Mouse (Mus musculus) embryonic facial prominence, embryonic 11.5 days (tissue): Measurements from ENCODE around the gene Gm3952. TPM values are rescaled to one million over a fixed set of nuclear protein-coding genes. Genes with fewer than 3 reads are reported as not detected.

ENCODE experiments used
- ATAC-seq: fragments of 200-750 bp; cut with Nextera tagmentation; replicated peaks from 2 replicates; pipeline ENCODE4 v1.8.0; 2017; ENCODE audit warnings: low read depth; ENCODE audit not compliant: insufficient number of reproducible peaks, low FRiP score, low TSS enrichment
- DNase-seq: peaks from one replicate; pipeline ENCODE4 v3.0.0-alpha.2; 2015; ENCODE audit warnings: low spot score
- H3K27ac ChIP-seq: fragments of 300-500 bp; sonication (generic); replicated peaks from 2 replicates; pipeline ENCODE4 v1.5.1; 2014; ENCODE audit warnings: mild to moderate bottlenecking, low read depth, low read length, control low read depth
- H3K27me3 ChIP-seq: fragments of 300-500 bp; sonication (generic); 2 replicates; pipeline ENCODE4 v1.6.1; 2014; ENCODE audit warnings: mild to moderate bottlenecking, low read length, moderate library complexity, mixed read lengths; ENCODE audit not compliant: control insufficient read depth, insufficient read depth
- H3K36me3 ChIP-seq: fragments of 300-500 bp; sonication (generic); replicated peaks from 2 replicates; pipeline ENCODE4 v1.6.1; 2014; ENCODE audit warnings: low read depth, mild to moderate bottlenecking, low read length, moderate library complexity, mixed read lengths; ENCODE audit not compliant: control insufficient read depth, insufficient read depth
- H3K4me1 ChIP-seq: fragments of 300-500 bp; sonication (generic); 2 replicates; pipeline ENCODE4 v1.6.1; 2014; ENCODE audit warnings: low read length, mixed read lengths; ENCODE audit not compliant: control insufficient read depth, insufficient read depth
- H3K4me2 ChIP-seq: fragments of 300-500 bp; sonication (generic); 2 replicates; pipeline ENCODE4 v1.6.1; 2014; ENCODE audit warnings: low read depth, mild to moderate bottlenecking, control low read depth, low read length, moderate library complexity
- H3K4me3 ChIP-seq: fragments of 300-500 bp; sonication (generic); 2 replicates; pipeline ENCODE4 v1.5.1; 2014; ENCODE audit warnings: low read depth, low read length, control low read depth
- H3K9ac ChIP-seq: fragments of 300-500 bp; sonication (generic); replicated peaks from 2 replicates; pipeline ENCODE4 v1.6.1; 2014; ENCODE audit warnings: mild to moderate bottlenecking, control low read depth, low read length
- H3K9me3 ChIP-seq: fragments of 300-500 bp; sonication (generic); replicated peaks from 2 replicates; pipeline ENCODE4 v1.6.1; 2016; ENCODE audit warnings: mild to moderate bottlenecking, low read length, inconsistent platforms, mixed read lengths; ENCODE audit not compliant: control insufficient read depth
- WGBS: fragments of 180-500 bp; shearing (Covaris S2); extraction: QIAGEN DNeasy Blood & Tissue Kit; methylation state at CpG from one replicate; pipeline ENCODE4 v1.1.7; 2014; 5-methylcytosine and 5-hydroxymethylcytosine counted together
- polyA plus RNA-seq: library from polyadenylated mRNA; unstranded; fragments of >200 nt; fragmentation: Nextera tagmentation; extraction: Ambion mirVana; gene quantifications from 2 replicates; pipeline ENCODE4 v1.2.1, GENCODE M21; 2014

Gene Gm3952
- polyA plus RNA-seq, 1 experiment from 2014 or later: not detected

DNA sequence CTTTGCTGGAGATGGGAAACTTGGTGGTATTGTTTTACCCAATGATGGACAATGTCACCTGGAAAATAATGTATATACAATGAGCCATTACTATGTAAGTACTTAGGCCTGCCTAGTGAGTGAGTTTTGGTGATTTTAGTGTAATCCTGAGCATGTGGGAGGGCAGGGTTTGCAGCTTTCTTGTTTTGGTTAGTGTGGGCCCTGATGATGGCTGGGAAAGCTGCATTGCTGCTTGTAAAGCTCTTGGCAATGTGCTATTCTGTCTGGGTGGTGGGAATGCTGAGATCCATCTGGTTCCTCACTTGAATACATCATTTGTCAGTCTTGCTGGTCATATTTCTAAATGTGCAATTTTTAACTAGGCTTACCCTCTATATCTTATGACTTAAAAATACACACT is 82.3 kb downstream of the Gm3952 start:
- ATAC-seq (no peak), DNase-seq (no peak)
- H3K9me3 ChIP-seq: no peaks in the 10 kb centered on the region
- H3K4me1 ChIP-seq: no peaks in the 10 kb centered on the region
- no peaks in the 10 kb centered on the region for H3K27me3 ChIP-seq
- H3K9ac ChIP-seq: no peak overlapping the region
- H3K4me2 ChIP-seq: no peak overlapping the region
- no peak overlapping the region for H3K4me3 ChIP-seq
- no peak overlapping the region for H3K27ac ChIP-seq
- H3K36me3 ChIP-seq: peaks cover 8% of the 10 kb centered on the region

DNA sequence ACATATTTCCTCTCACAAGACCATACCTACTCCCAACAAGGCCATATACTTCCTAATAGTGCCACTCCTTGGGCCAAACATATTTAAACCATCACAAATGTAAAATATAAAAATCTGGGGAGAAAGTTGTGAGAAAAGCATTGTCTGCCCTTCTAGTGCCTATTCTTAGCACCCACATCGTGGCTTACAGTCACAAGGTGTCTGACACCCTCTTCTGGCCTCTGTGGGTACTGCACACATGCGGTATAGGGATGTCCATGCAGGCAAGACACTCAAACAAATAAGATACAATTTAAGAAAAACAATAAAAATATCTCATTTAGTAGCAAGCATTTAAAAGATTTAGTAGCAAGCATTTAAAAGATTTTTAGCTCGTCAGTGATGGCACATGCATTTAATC is 89.2 kb downstream of the Gm3952 start:
- H3K4me2 ChIP-seq: no peak overlapping the region
- ATAC-seq: 0 out of 2 replicates have a peak, but pooled peaks have one; percentile 62
- H3K9ac ChIP-seq: no peak overlapping the region
- no peaks in the 10 kb centered on the region for H3K9me3 ChIP-seq
- H3K27ac ChIP-seq: no peak overlapping the region
- no peak overlapping the region for H3K4me3 ChIP-seq
- H3K4me1 ChIP-seq: no peaks in the 10 kb centered on the region
- WGBS: 55% methylated on average over 3 of the region's 3 CpGs
- H3K27me3 ChIP-seq: no peaks in the 10 kb centered on the region
- peak; percentile 82 for DNase-seq
- no peaks in the 10 kb centered on the region for H3K36me3 ChIP-seq

DNA sequence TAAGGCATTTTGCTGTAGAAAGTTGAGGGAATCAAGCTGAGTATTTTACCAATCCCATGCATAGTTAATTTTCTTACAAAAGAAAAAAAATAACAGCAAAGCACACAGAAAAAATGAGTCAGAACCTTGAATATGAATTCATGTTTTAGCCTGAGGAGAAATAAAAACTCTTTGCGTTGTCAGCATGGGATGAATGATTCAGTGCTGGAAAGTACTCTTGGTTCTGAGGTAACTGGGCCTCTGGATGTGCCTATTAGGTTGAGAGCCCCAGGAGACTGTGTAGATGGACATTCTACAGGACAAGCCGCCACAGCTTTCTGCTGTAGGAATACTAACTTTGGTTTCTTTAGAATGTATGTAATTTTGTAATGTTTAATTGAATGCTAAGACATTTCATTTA is 93.7 kb downstream of the Gm3952 start:
- DNase-seq (no peak), ATAC-seq (no peak)
- Histone ChIP-seq H3K27ac (no peak overlapping the region), H3K4me2 (no peak overlapping the region), H3K9ac (no peak overlapping the region), H3K27me3 (no peaks in the 10 kb centered on the region), H3K36me3 (no peaks in the 10 kb centered on the region), H3K9me3 (no peaks in the 10 kb centered on the region), H3K4me3 (no peak overlapping the region), H3K4me1 (no peaks in the 10 kb centered on the region)
- WGBS: 93% methylated on average over 2 of the region's 2 CpGs

DNA sequence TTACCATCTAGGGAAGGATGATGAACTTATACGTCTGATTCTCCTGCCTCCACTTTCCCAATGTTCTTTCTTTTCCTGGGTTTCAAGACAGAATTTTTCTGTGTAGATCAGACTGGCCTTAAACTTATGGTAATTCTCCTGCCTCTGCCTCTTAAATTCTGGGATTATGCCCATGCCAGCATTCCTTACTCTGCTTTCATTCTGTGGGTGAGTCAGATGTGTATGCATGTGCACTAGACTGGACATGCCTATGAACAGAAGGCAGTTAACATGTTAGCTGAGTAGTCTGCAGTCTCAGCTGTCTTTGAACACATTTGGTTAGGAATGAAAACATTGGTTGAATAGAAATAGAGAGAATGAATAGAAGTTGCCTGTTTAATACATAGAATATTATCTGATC is 94.1 kb downstream of the Gm3952 start:
- Histone ChIP-seq H3K9ac (no peak overlapping the region), H3K9me3 (no peaks in the 10 kb centered on the region), H3K27me3 (no peaks in the 10 kb centered on the region), H3K4me3 (no peak overlapping the region), H3K4me1 (no peaks in the 10 kb centered on the region), H3K36me3 (no peaks in the 10 kb centered on the region), H3K27ac (no peak overlapping the region), H3K4me2 (no peak overlapping the region)
- DNase-seq: no peak
- no peak for ATAC-seq
- WGBS: 100% methylated on average over 1 of the region's 1 CpGs

DNA sequence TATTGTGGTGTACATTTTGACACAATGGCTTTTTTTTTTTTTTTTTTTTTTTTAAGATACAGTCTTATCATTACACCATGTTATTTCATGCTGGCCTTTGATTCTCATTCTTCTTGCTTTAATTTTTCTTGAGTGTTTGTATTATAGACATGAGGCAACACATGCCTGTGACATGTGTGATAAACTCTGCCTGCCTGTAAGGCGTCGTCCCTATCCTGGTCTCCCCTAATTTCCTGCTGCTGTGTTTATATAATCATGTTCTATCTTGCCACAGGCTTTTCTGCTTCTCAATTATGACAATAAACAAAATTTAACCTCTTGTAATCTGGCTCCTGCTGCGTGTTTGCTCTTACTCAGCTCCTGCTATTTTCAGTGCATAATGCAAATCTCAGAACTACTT is 100.5 kb downstream of the Gm3952 start:
- WGBS: 71% methylated on average over 3 of the region's 3 CpGs
- Histone ChIP-seq H3K9ac (no peak overlapping the region), H3K4me3 (no peak overlapping the region), H3K36me3 (no peaks in the 10 kb centered on the region), H3K27me3 (no peaks in the 10 kb centered on the region), H3K9me3 (no peaks in the 10 kb centered on the region), H3K4me1 (no peaks in the 10 kb centered on the region), H3K4me2 (no peak overlapping the region), H3K27ac (no peak overlapping the region)
- ATAC-seq: no peak
- DNase-seq: no peak

DNA sequence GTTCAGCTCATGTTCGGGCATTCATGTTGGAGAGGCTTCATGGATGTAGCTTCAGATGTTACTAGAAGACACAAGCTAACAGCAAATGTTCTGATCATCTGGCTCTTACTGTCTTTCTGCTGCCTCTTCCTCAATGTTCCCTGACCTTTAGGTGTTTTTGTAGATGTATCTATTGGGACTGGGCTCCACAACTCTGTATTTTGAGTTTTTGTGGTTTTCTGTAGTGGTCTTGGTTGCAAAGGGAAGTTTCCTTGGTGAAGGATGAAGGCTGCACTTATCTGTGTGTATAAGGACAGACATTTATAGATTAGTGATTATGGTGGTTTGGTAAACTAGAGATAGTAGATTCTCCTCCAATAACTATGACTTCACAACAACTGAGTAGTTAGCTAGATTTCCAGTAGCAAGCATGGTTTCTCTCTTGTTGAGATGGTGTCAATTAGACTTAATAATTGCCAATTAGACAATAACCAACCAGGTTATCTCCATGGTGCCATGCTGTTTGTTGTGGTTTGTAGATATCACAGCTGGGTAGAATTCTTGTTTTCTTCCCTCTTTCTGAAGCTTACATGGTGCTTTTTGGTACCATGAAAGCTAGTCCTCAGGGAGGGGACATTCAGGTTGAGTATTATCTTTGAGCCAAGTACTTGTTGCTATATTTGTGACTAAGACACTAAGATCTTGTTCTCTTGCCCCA is 101.6 kb downstream of the Gm3952 start:
- no peaks in the 10 kb centered on the region for H3K9me3 ChIP-seq
- DNase-seq (no peak), ATAC-seq (no peak)
- H3K27ac ChIP-seq: no peak overlapping the region
- H3K27me3 ChIP-seq: no peaks in the 10 kb centered on the region
- WGBS: 97% methylated on average over 1 of the region's 1 CpGs
- H3K36me3 ChIP-seq: no peaks in the 10 kb centered on the region
- no peak overlapping the region for H3K4me2 ChIP-seq
- no peaks in the 10 kb centered on the region for H3K4me1 ChIP-seq
- H3K4me3 ChIP-seq: no peak overlapping the region
- H3K9ac ChIP-seq: no peak overlapping the region

Other genes starting within 250 kb of the Gm3952 start
- gene Itgb1, start 113.0 kb downstream of the Gm3952 start, polyA plus RNA-seq: 233 and 253 TPM in 2 replicates